Mouse (Mus musculus) MEL-GATA-1-ER (cell line): ENCODE measurements at regions not wholly inside any gene's neighbourhood (a gene's known extent, or its start where the extent isn't known, plus 50 kb on each side); places are given as distances from the start of the nearest gene placed in this dataset.

Source experiments
- DNase-seq: peaks from one replicate; pipeline ENCODE4 v3.0.0-alpha.2; 2012; ENCODE audit warnings: low read depth; ENCODE audit errors: extremely low read depth

- no peak for DNase-seq
These were observed 436.6 kb downstream of the Meis1 start for GRCm38 (mm10) chr11:18581997-18582780.

GRCm38 (mm10) chr11:18581078-18581800 lies 437.5 kb downstream of the Meis1 start:
- DNase-seq = no peak

- no peak for DNase-seq
These were observed 447.1 kb downstream of the Meis1 start for GRCm38 (mm10) chr11:18571557-18572209.

- DNase-seq = no peak
These were observed 455.8 kb downstream of the Meis1 start for GRCm38 (mm10) chr11:18563011-18563410.

- no peak for DNase-seq
These were observed 460.1 kb downstream of the Meis1 start for GRCm38 (mm10) chr11:18558665-18559064.

- no peak for DNase-seq
These were observed 483.3 kb downstream of the Meis1 start for GRCm38 (mm10) chr11:18535592-18535857.

GRCm38 (mm10) chr11:18534807-18535591 lies 483.8 kb downstream of the Meis1 start:
- DNase-seq = no peak

GRCm38 (mm10) chr11:18531264-18532110 lies 487.3 kb downstream of the Meis1 start:
- DNase-seq = no peak

- no peak for DNase-seq
These were observed 490.2 kb downstream of the Meis1 start for GRCm38 (mm10) chr11:18528568-18528967.

GRCm38 (mm10) chr11:18495108-18495757 lies 523.6 kb downstream of the Meis1 start:
- no peak for DNase-seq

GRCm38 (mm10) chr11:18493981-18494380 lies 524.8 kb downstream of the Meis1 start:
- DNase-seq = no peak

GRCm38 (mm10) chr11:18493086-18493485 lies 525.7 kb downstream of the Meis1 start:
- no peak for DNase-seq

GRCm38 (mm10) chr11:18489517-18490256 lies 529.1 kb downstream of the Meis1 start:
- no peak for DNase-seq

GRCm38 (mm10) chr11:18478841-18479240 lies 525.2 kb upstream of the Etaa1 start:
- no peak for DNase-seq

- no peak for DNase-seq
These were observed 497.6 kb upstream of the Etaa1 start for GRCm38 (mm10) chr11:18451271-18451670.

GRCm38 (mm10) chr11:18448879-18449278 lies 495.2 kb upstream of the Etaa1 start:
- no peak for DNase-seq

GRCm38 (mm10) chr11:18444600-18444999 lies 490.9 kb upstream of the Etaa1 start:
- DNase-seq = no peak

- DNase-seq = no peak
These were observed 490.4 kb upstream of the Etaa1 start for GRCm38 (mm10) chr11:18444101-18444500.

- DNase-seq = no peak
These were observed 489.5 kb upstream of the Etaa1 start for GRCm38 (mm10) chr11:18443156-18443555.
